Mouse (Mus musculus): ENCODE data around the gene Borcs5.

DNA sequence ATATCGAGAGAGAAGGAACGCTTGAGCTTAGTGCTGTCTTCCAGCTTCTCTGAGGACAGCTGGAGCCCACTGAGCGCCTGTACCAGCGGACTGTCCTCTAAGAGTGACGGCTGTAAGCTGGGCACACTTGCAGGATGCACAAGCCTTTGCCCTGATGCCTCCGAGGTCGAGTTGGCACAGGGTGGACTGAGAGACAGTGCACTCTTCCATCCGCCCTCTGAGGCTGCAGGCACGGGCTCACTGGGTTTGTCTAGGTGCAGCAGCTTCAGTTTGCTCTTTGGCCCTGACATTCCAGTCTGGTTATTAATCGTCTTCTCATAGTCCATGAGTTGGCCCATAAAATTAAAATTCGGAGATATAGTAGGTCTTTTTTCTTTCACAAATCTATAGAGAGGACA lies 79.4 kb downstream of the Borcs5 start:
- TF ChIP-seq CTCF (IDR thresholded peaks at IDR 0.05) = no peak
- TF ChIP-seq EP300 (IDR thresholded peaks at IDR 0.05) = no peak

All from lung, postnatal 0 days (tissue).